Mouse (Mus musculus) MEL (cell line): ENCODE results near the gene Mrpl2. TPM values are rescaled to one million over a fixed set of nuclear protein-coding genes. Genes with fewer than 3 reads are reported as not detected.

Experiments
- DNase-seq: peaks from one replicate; pipeline ENCODE4 v3.0.0; 2011; ENCODE audit warnings: low read depth, low spot score
- H3K27ac ChIP-seq: 2 replicates; pipeline ENCODE4 v1.5.1; 2012; ENCODE audit warnings: low read depth, mild to moderate bottlenecking, control low read depth, low read length, moderate library complexity; ENCODE audit not compliant: control insufficient read depth
- H3K27me3 ChIP-seq, 2 experiments: fragments of 150-350 bp in 1 of 2; sonication (generic) in 1 of 2; 2 replicates each; pipeline ENCODE4 v1.6.1; 2012; ENCODE audit warnings: low read length in 2 of 2, mild to moderate bottlenecking in 2 of 2, improper control_type of control experiment in 1 of 2, moderate library complexity in 1 of 2; ENCODE audit not compliant: insufficient read depth in 2 of 2, control insufficient read depth in 1 of 2
- H3K36me3 ChIP-seq, 2 experiments: 2 replicates each; pipeline ENCODE4 v1.6.1; 2012 to 2014; ENCODE audit warnings: low read length in 2 of 2, improper control_type of control experiment in 1 of 2, inconsistent platforms in 1 of 2, mild to moderate bottlenecking in 1 of 2; ENCODE audit not compliant: insufficient read depth in 2 of 2, control insufficient read depth in 1 of 2
- H3K4me1 ChIP-seq, 2 experiments: fragments of 150-350 bp in 1 of 2; sonication (generic) in 1 of 2; 2 replicates each; pipeline ENCODE4 v1.6.1; 2012; ENCODE audit warnings: low read length in 2 of 2, improper control_type of control experiment in 1 of 2, mild to moderate bottlenecking in 1 of 2; ENCODE audit not compliant: insufficient read depth in 2 of 2, control insufficient read depth in 1 of 2
- H3K4me3 ChIP-seq, 2 experiments: fragments of 150-350 bp in 1 of 2; sonication (generic) in 1 of 2; 2 replicates each; pipeline ENCODE4 v1.5.1; 2012; ENCODE audit warnings: low read depth in 2 of 2, low read length in 2 of 2, mild to moderate bottlenecking in 2 of 2, moderate library complexity in 2 of 2, control low read depth in 1 of 2, improper control_type of control experiment in 1 of 2; ENCODE audit not compliant: control insufficient read depth in 1 of 2, insufficient read depth in 1 of 2
- H3K79me2 ChIP-seq: 2 replicates; pipeline ENCODE4 v1.6.1; 2012; ENCODE audit warnings: mild to moderate bottlenecking, low read length, moderate library complexity; ENCODE audit not compliant: control insufficient read depth, poor library complexity, insufficient read depth
- H3K9ac ChIP-seq: 2 replicates; pipeline ENCODE4 v1.6.1; 2012; ENCODE audit warnings: low read depth, mild to moderate bottlenecking, control low read depth, low read length, moderate library complexity; ENCODE audit not compliant: control insufficient read depth, poor library complexity, severe bottlenecking
- H3K9me3 ChIP-seq: fragments of 150-350 bp; sonication (generic); replicated peaks from 2 replicates; pipeline ENCODE4 v1.6.1; 2012; ENCODE audit warnings: mild to moderate bottlenecking, low read length, improper control_type of control experiment, moderate library complexity; ENCODE audit not compliant: insufficient read depth
- BHLHE40 ChIP-seq: IDR thresholded peaks from 2 replicates; pipeline ENCODE4 v1.6.1; 2012; ENCODE audit warnings: low read depth, mild to moderate bottlenecking, inconsistent platforms, low read length, improper control_type of control experiment, borderline replicate concordance
- CHD2 ChIP-seq: IDR thresholded peaks from 2 replicates; pipeline ENCODE4 v1.6.1; 2011; ENCODE audit warnings: low read length, improper control_type of control experiment
- E2F4 ChIP-seq: IDR thresholded peaks from 2 replicates; pipeline ENCODE4 v1.6.1; 2011; ENCODE audit warnings: low read depth, low read length, improper control_type of control experiment, borderline replicate concordance
- EP300 ChIP-seq, 2 experiments: IDR thresholded peaks; 2 replicates each; pipeline ENCODE4 v1.6.1; 2011; ENCODE audit warnings: improper control_type of control experiment in 2 of 2, low read length in 2 of 2, low read depth in 1 of 2, mild to moderate bottlenecking in 1 of 2
- ETS1 ChIP-seq: IDR thresholded peaks from 2 replicates; pipeline ENCODE4 v1.6.1; 2012; ENCODE audit warnings: low read depth, mild to moderate bottlenecking, inconsistent platforms, low read length, improper control_type of control experiment, moderate library complexity
- GABPA ChIP-seq: IDR thresholded peaks from 2 replicates; pipeline ENCODE4 v1.6.1; 2012; ENCODE audit warnings: low read depth, mild to moderate bottlenecking, inconsistent platforms, low read length, improper control_type of control experiment, moderate library complexity
- GATA1 ChIP-seq: IDR thresholded peaks from 2 replicates; pipeline ENCODE4 v1.6.1; 2011; ENCODE audit warnings: low read depth, low read length, improper control_type of control experiment
- HCFC1 ChIP-seq: IDR thresholded peaks from 2 replicates; pipeline ENCODE4 v1.6.1; 2012; ENCODE audit warnings: low read depth, mild to moderate bottlenecking, inconsistent platforms, low read length, improper control_type of control experiment, moderate library complexity
- MXI1 ChIP-seq: IDR thresholded peaks from 2 replicates; pipeline ENCODE4 v1.6.1; 2011; ENCODE audit warnings: mild to moderate bottlenecking, low read depth, low read length, improper control_type of control experiment
- NRF1 ChIP-seq: IDR thresholded peaks from 2 replicates; pipeline ENCODE4 v1.6.1; 2014; ENCODE audit warnings: low read depth, mild to moderate bottlenecking, inconsistent platforms, low read length, improper control_type of control experiment, moderate library complexity; ENCODE audit not compliant: poor library complexity, insufficient read depth, severe bottlenecking
- POLR2A ChIP-seq, 2 experiments: IDR thresholded peaks; 2 replicates each; pipeline ENCODE4 v1.6.1; 2011 to 2012; ENCODE audit warnings: low read length in 2 of 2, mild to moderate bottlenecking in 2 of 2, control low read depth in 1 of 2, improper control_type of control experiment in 1 of 2, low read depth in 1 of 2, moderate library complexity in 1 of 2; ENCODE audit not compliant: control insufficient read depth in 1 of 2, insufficient read depth in 1 of 2, poor library complexity in 1 of 2
- RAD21 ChIP-seq: IDR thresholded peaks from 2 replicates; pipeline ENCODE4 v1.6.1; 2011; ENCODE audit warnings: mild to moderate bottlenecking, low read depth, low read length, improper control_type of control experiment
- USF1 ChIP-seq: IDR thresholded peaks from 2 replicates; pipeline ENCODE4 v1.6.1; 2014; ENCODE audit warnings: low read depth, mild to moderate bottlenecking, inconsistent platforms, low read length, improper control_type of control experiment, moderate library complexity
- USF2 ChIP-seq, 2 experiments: IDR thresholded peaks; 2 replicates each; pipeline ENCODE4 v1.6.1; 2011 to 2012; ENCODE audit warnings: improper control_type of control experiment in 2 of 2, low read length in 2 of 2, borderline replicate concordance in 1 of 2, inconsistent platforms in 1 of 2, low read depth in 1 of 2, mild to moderate bottlenecking in 1 of 2; ENCODE audit not compliant: insufficient read depth in 1 of 2
- polyA plus RNA-seq, 2 experiments: library from polyadenylated mRNA; stranded (reverse) in 1 of 2; unstranded in 1 of 2; fragments of >175 nt in 1 of 2; fragments of >200 nt in 1 of 2; gene quantifications; 2 replicates each; pipeline versions ENCODE4 v1.2.1 to v1.2.4; 2012; ENCODE audit warnings: low replicate concordance in 2 of 2, low read depth in 1 of 2; ENCODE audit not compliant: insufficient read length in 2 of 2, insufficient read depth in 1 of 2, missing spikeins in 1 of 2
- total RNA-seq: library from RNA; depleted of rRNA; stranded (reverse); fragments of 300-350 nt; gene quantifications from 2 replicates; pipeline ENCODE4 v1.2.3, GENCODE M21; 2012

Gene Mrpl2
- total and polyA plus RNA-seq, 3 experiments = 207 to 237 TPM; not detected in 1

DNA sequence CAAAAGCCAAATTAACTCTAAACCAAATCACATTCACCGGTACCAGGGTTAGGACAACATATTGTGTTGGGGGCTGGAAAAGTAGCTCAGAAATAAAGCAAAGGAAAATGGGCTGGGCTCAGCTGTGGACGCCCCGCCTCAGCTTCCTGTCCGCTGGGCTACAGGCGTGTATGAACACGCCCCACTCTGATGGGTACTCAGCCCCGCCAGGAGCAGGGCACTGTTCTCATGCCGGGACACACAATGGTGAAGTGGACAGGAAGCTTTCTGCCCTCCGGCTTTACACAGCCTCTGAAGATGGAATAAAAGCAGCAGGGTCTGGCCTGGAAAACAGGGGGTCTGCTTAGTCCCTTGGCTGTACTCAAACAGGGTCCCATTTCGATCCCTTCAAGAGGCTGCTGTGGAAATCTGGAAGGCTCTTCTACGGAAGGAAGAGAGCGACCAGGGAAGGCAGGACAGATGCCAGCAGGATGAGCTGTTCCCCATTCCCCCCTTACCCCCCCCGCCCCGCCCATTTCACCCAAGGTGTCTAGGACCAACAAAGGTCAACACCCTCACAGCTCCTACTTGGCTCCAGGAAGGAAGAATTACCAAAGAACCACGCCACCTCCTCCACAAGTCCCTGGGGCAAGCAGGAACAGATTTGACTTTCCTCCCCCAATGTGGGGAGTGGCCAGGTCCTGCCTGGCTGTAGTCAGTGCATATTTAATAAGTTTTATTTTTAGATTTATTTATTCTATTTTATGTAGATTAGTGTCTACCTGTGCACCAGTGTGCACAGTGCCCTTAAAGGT is 36.1 kb upstream of the Mrpl2 start:
- H3K4me3 ChIP-seq = peak overlapping the region; percentile 69 to 97
- no peaks in the 10 kb centered on the region for H3K79me2 ChIP-seq
- TF ChIP-seq RAD21 (no peak), GABPA (no peak), GATA1 (no peak)
- TF ChIP-seq, all 39 proteins: peak for 0
- DNase-seq = peak; percentile 56
- no peak overlapping the region for H3K27ac ChIP-seq
- H3K9me3 ChIP-seq = no peaks in the 10 kb centered on the region
- no peaks in the 10 kb centered on the region for H3K4me1 ChIP-seq
- H3K9ac ChIP-seq = peak overlapping the region; percentile 51; the same call in 1 of the 2 replicates
- peaks cover 12% of the 10 kb centered on the region in 2 experiments for H3K27me3 ChIP-seq
- no peaks in the 10 kb centered on the region for H3K36me3 ChIP-seq

- no peak for DNase-seq
- Histone ChIP-seq H3K9me3 (no peaks in the 10 kb centered on the region), H3K4me3 (no peak overlapping the region), H3K4me1 (no peaks in the 10 kb centered on the region), H3K27me3 (peaks cover 12 to 14% of the 10 kb centered on the region in 2 experiments), H3K9ac (no peak overlapping the region), H3K79me2 (no peaks in the 10 kb centered on the region), H3K36me3 (no peaks in the 10 kb centered on the region), H3K27ac (no peak overlapping the region)
- TF ChIP-seq USF1 (no peak), CHD2 (no peak), POLR2A (IDR thresholded peaks at IDR 0.05; ENCODE audit: control insufficient read depth in 1 of 2, insufficient read depth in 1 of 2, low read depth in 1 of 2, low read length in 2 of 2, poor library complexity in 1 of 2) (no peak), EP300 (IDR thresholded peaks at IDR 0.05; ENCODE audit: low read depth in 1 of 2, low read length in 2 of 2) (no peak), MXI1 (no peak), BHLHE40 (no peak), HCFC1 (no peak), ETS1 (no peak), NRF1 (no peak), E2F4 (no peak), RAD21 (no peak)
These were observed 34.7 kb upstream of the Mrpl2 start for GRCm38 (mm10) chr17:46611316-46611715.

DNA sequence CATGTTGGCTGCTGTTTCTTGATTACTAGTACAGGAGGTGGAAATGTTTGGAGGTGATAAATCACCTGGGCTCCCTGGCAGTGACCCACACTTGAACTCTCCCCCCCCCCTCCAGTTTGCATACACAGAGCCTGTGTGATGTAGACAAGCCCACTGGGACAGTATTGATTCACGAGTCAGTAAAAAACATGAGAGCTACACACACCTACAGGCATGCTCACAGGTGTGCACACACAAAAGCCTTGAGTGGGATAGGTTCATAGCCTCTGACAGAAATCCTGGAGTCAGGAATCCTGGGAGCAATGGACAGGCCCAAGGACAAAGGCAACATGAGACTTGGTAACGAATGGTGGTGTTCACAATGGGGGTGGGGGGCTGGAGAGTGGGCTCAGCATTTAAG is 33.8 kb upstream of the Mrpl2 start:
- H3K9ac ChIP-seq = no peak overlapping the region
- no peak overlapping the region for H3K27ac ChIP-seq

More for the DNA sequence above, 33.8 kb upstream of the Mrpl2 start:
- Histone ChIP-seq H3K27me3 (peaks cover 12 to 17% of the 10 kb centered on the region in 2 experiments), H3K9me3 (no peaks in the 10 kb centered on the region), H3K36me3 (no peaks in the 10 kb centered on the region), H3K4me3 (no peak overlapping the region), H3K79me2 (no peaks in the 10 kb centered on the region), H3K4me1 (no peaks in the 10 kb centered on the region)
- DNase-seq = no peak
- TF ChIP-seq USF2 (IDR thresholded peaks at IDR 0.05; ENCODE audit: borderline replicate concordance in 1 of 2, insufficient read depth in 1 of 2, low read depth in 1 of 2, low read length in 2 of 2) (no peak), POLR2A (IDR thresholded peaks at IDR 0.05; ENCODE audit: control insufficient read depth in 1 of 2, insufficient read depth in 1 of 2, low read depth in 1 of 2, low read length in 2 of 2, poor library complexity in 1 of 2) (no peak), EP300 (IDR thresholded peaks at IDR 0.05; ENCODE audit: low read depth in 1 of 2, low read length in 2 of 2) (no peak)
